Mouse (Mus musculus): ENCODE data around the gene Slf2. TPM values are rescaled to one million over a fixed set of nuclear protein-coding genes. Genes with fewer than 3 reads are reported as not detected.

Slf2 gene
- polyA plus RNA-seq, 1 experiment from 2014 or later, result 54.1 TPM

- Histone ChIP-seq H3K27ac (ENCODE audit: low read depth) (no peak overlapping the region), H3K9ac (ENCODE audit: low read length) (no peak overlapping the region), H3K36me3 (ENCODE audit: control insufficient read depth, insufficient read depth, low read length) (no peaks in the 10 kb centered on the region), H3K9me3 (ENCODE audit: control insufficient read depth, low read length) (no peaks in the 10 kb centered on the region), H3K27me3 (replicated peaks; ENCODE audit: control insufficient read depth, insufficient read depth, low read length) (0 out of 2 replicates have a peak, but pooled peaks cover 11% of the 10 kb centered on the region), H3K4me3 (ENCODE audit: low read depth, low read length) (no peak overlapping the region), H3K4me1 (replicated peaks; ENCODE audit: control insufficient read depth, insufficient read depth, low read length) (peaks cover 30% of the 10 kb centered on the region), H3K4me2 (ENCODE audit: low read length) (no peak overlapping the region)
- DNase-seq (ENCODE audit: low spot score) (peak; percentile 79), ATAC-seq (replicated peaks; ENCODE audit: low FRiP score, low TSS enrichment, low read depth) (peak; percentile 54; the same call in 1 of the 2 replicates)
- 1% methylated on average over 4 of the region's 4 CpGs for WGBS
Measured at GRCm38 (mm10) chr19:44895245-44895644, 35.7 kb upstream of the Slf2 start.

DNA sequence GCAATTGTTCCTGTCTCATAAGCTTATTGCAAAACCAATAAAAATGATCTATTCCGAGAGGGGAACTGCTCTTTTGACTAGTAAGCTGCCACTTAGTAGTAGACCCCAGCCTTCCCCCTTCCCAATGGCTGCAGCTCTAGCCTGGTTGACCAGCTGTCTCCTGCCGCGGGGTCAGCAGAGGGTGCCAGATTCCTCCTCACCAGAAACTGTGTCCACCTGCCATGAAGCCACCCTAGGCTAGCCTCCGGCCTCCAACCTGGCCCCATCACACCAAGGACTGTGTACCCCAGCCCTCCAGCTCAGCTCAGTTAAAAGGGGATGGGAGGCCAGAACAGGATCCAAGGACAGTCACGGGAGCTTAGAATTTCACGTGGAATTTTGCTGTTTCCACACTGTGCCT is 34.5 kb upstream of the Slf2 start:
- H3K4me3 ChIP-seq (ENCODE audit: low read depth, low read length), result no peak overlapping the region
- ATAC-seq (replicated peaks; ENCODE audit: low FRiP score, low TSS enrichment, low read depth) (no peak), DNase-seq (ENCODE audit: low spot score) (no peak)
- H3K4me1 ChIP-seq (replicated peaks; ENCODE audit: control insufficient read depth, insufficient read depth, low read length), result peaks cover 39% of the 10 kb centered on the region
- 0 out of 2 replicates have a peak, but pooled peaks cover 11% of the 10 kb centered on the region for H3K27me3 ChIP-seq (replicated peaks; ENCODE audit: control insufficient read depth, insufficient read depth, low read length)
- 63% methylated on average over 6 of the region's 6 CpGs for WGBS
- no peak overlapping the region for H3K9ac ChIP-seq (ENCODE audit: low read length)
- no peaks in the 10 kb centered on the region for H3K36me3 ChIP-seq (ENCODE audit: control insufficient read depth, insufficient read depth, low read length)
- H3K9me3 ChIP-seq (ENCODE audit: control insufficient read depth, low read length), result no peaks in the 10 kb centered on the region
- no peak overlapping the region for H3K4me2 ChIP-seq (ENCODE audit: low read length)
- no peak overlapping the region for H3K27ac ChIP-seq (ENCODE audit: low read depth)

DNA sequence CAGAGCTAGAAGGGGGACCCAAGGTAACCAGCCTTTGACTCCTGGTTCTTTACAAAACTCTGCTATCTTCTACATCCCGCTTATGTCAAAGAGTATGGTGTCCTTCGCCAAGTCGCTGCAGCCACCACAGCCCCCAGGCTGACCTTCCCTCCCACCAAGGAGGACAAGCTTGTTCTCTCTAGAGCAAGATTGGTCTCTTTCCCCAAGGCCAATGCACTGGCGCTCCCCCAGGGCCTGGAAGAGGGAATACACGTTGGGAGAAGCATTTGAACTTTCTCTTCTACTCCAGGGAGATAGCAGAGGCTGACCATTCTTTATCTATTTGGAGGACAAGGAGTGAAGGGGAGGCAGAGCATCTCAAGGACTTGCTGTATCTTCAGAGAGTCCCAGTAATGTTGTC is 33.4 kb upstream of the Slf2 start:
- Histone ChIP-seq H3K27me3 (replicated peaks; ENCODE audit: control insufficient read depth, insufficient read depth, low read length) (0 out of 2 replicates have a peak, but pooled peaks cover 11% of the 10 kb centered on the region), H3K27ac (ENCODE audit: low read depth) (no peak overlapping the region), H3K9ac (ENCODE audit: low read length) (no peak overlapping the region), H3K4me3 (ENCODE audit: low read depth, low read length) (no peak overlapping the region), H3K4me2 (ENCODE audit: low read length) (no peak overlapping the region), H3K4me1 (replicated peaks; ENCODE audit: control insufficient read depth, insufficient read depth, low read length) (peaks cover 49% of the 10 kb centered on the region), H3K9me3 (ENCODE audit: control insufficient read depth, low read length) (no peaks in the 10 kb centered on the region), H3K36me3 (ENCODE audit: control insufficient read depth, insufficient read depth, low read length) (no peaks in the 10 kb centered on the region)
- DNase-seq (ENCODE audit: low spot score) (no peak), ATAC-seq (replicated peaks; ENCODE audit: low FRiP score, low TSS enrichment, low read depth) (no peak)
- 72% methylated on average over 5 of the region's 5 CpGs for WGBS

DNA sequence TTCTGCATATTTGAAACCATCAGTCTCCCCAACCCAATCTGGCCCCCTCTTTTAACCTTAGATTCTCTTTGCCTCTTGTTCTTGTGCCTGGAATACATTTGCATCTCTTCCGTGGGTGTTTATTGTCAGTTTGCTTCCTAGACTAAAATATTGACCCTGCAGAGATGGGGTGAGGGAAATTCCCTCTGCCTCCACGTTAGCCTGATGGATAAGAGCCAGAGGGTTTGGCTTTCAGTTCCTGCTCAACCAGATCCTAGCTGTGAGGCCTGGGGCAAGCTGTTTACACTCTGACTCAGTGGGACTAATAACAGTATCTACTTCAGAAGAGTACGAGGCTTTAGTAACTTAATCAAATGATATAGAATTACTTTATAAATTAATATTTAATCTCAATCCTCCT is 32.3 kb upstream of the Slf2 start:
- Histone ChIP-seq H3K36me3 (ENCODE audit: control insufficient read depth, insufficient read depth, low read length) (no peaks in the 10 kb centered on the region), H3K27me3 (replicated peaks; ENCODE audit: control insufficient read depth, insufficient read depth, low read length) (0 out of 2 replicates have a peak, but pooled peaks cover 7% of the 10 kb centered on the region), H3K27ac (ENCODE audit: low read depth) (no peak overlapping the region), H3K4me2 (ENCODE audit: low read length) (no peak overlapping the region), H3K4me1 (replicated peaks; ENCODE audit: control insufficient read depth, insufficient read depth, low read length) (peaks cover 42% of the 10 kb centered on the region), H3K4me3 (ENCODE audit: low read depth, low read length) (no peak overlapping the region), H3K9ac (ENCODE audit: low read length) (no peak overlapping the region), H3K9me3 (ENCODE audit: control insufficient read depth, low read length) (no peaks in the 10 kb centered on the region)
- 25% methylated on average over 3 of the region's 3 CpGs for WGBS
- ATAC-seq (replicated peaks; ENCODE audit: low FRiP score, low TSS enrichment, low read depth) (no peak), DNase-seq (ENCODE audit: low spot score) (no peak)

DNA sequence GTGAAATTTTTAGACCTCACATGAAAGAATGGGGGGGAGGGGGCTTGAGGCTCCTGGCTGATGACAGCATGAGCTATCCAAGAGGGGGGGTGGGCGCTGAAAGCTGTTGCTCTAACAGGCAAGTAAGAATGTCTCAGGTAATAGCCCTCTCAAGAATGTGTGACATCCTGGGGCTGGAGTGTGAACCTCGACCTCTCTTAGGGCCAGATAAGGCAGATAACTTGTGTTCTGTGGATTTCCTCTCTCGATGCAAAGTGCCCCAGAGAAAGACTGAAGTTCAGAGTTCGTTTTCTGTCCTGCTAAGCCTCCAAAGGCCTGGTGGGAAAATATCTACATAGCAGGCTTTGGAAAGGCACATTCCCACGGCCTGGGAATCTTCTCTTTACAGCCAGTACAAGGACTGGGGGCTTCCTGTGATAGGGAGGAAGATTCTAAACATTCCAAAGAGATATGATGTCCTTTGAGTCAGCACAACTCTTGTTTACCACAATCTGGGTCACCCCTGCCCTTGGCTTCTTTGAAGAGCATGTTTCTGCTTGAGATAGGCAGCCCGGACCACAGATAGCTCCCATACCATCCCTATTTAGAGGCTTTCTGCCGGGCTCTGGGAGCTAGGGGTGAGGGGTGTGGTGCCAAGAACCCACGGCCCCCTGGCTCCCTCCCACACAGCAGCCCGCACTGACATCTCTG is 31.7 kb upstream of the Slf2 start:
- peaks cover 48% of the 10 kb centered on the region for H3K4me1 ChIP-seq (replicated peaks; ENCODE audit: control insufficient read depth, insufficient read depth, low read length)
- 27% methylated on average over 9 of the region's 9 CpGs for WGBS
- ATAC-seq (replicated peaks; ENCODE audit: low FRiP score, low TSS enrichment, low read depth) (no peak), DNase-seq (ENCODE audit: low spot score) (no peak)
- H3K27ac ChIP-seq (ENCODE audit: low read depth), result peak overlapping the region; percentile 64
- no peak overlapping the region for H3K4me3 ChIP-seq (ENCODE audit: low read depth, low read length)
- no peaks in the 10 kb centered on the region for H3K9me3 ChIP-seq (ENCODE audit: control insufficient read depth, low read length)
- H3K9ac ChIP-seq (ENCODE audit: low read length), result no peak overlapping the region
- H3K27me3 ChIP-seq (replicated peaks; ENCODE audit: control insufficient read depth, insufficient read depth, low read length), result 0 out of 2 replicates have a peak, but pooled peaks cover 7% of the 10 kb centered on the region
- H3K4me2 ChIP-seq (ENCODE audit: low read length), result no peak overlapping the region
- no peaks in the 10 kb centered on the region for H3K36me3 ChIP-seq (ENCODE audit: control insufficient read depth, insufficient read depth, low read length)

DNA sequence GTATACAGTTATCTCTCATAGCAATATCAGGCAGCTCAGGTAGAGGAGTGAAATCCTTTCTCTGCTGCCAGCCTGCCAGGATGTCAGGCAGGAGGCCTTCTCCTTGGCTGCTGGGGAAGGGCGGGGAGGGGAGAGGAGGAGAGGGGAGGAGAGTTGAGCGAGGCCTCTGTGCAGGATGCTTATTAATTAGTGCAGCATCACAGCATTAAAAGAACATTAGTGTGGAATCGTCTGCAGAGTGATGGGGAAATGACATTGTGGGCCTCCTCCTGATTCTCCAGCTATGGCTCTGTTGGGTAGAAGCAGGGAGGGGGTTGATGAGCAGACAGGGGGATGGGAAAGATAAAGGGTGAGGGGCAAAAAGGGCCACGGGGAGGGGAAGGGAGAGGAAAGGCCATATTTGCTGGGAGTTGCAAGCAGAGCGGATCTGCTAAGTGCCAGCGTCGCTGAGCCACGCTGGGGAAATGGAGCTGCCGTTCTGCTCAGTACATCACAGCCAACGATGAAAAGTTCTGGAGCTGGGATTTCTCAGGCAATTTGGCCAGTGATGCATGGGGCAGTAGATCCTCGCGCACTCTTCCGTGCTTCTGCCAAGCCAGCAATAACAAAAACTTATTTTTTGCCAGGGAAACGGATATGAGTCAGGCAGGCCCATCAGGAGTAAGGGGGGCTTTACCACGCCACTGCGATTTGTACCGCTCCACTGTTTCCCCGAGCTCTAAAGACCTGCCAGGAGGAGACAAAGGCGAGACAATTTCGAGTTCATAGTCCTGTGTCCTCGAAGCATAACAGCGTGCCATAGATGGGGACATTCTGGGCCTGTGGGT is 30.8 kb upstream of the Slf2 start:
- Histone ChIP-seq H3K36me3 (ENCODE audit: control insufficient read depth, insufficient read depth, low read length) (no peaks in the 10 kb centered on the region), H3K4me2 (ENCODE audit: low read length) (peak overlapping the region; percentile 7; the same call in 1 of the 2 replicates), H3K27me3 (replicated peaks; ENCODE audit: control insufficient read depth, insufficient read depth, low read length) (0 out of 2 replicates have a peak, but pooled peaks cover 7% of the 10 kb centered on the region), H3K9ac (ENCODE audit: low read length) (no peak overlapping the region), H3K4me3 (ENCODE audit: low read depth, low read length) (no peak overlapping the region), H3K4me1 (replicated peaks; ENCODE audit: control insufficient read depth, insufficient read depth, low read length) (peaks cover 58% of the 10 kb centered on the region), H3K27ac (ENCODE audit: low read depth) (peak overlapping the region; percentile 64), H3K9me3 (ENCODE audit: control insufficient read depth, low read length) (no peaks in the 10 kb centered on the region)
- 22% methylated on average over 22 of the region's 22 CpGs for WGBS
- DNase-seq (ENCODE audit: low spot score), result no peak
- no peak; the same call in 1 of the 2 replicates for ATAC-seq (replicated peaks; ENCODE audit: low FRiP score, low TSS enrichment, low read depth)

DNA sequence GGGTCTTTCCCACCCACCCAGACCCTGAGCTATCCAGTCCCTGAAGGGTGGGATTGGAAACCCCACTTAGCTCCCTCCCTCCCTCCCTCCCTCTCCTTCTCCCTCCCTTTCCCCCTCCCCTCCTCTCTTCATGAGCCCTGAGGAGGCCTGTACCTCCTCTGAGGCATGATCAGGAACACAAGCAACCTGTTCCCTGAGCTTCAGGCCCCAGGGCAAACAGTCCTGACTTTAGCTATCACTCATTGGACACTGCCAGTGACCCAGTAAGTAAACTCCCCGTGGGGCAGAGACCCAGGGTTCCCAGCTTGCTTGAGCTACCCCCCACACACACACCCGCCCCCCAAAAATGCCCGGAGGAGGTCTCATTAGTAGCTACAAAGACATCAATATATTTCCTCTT is 29.9 kb upstream of the Slf2 start:
- Histone ChIP-seq H3K4me1 (replicated peaks; ENCODE audit: control insufficient read depth, insufficient read depth, low read length) (peaks cover 61% of the 10 kb centered on the region), H3K9me3 (ENCODE audit: control insufficient read depth, low read length) (no peaks in the 10 kb centered on the region), H3K4me2 (ENCODE audit: low read length) (no peak overlapping the region), H3K4me3 (ENCODE audit: low read depth, low read length) (no peak overlapping the region), H3K27ac (ENCODE audit: low read depth) (peak overlapping the region; percentile 64; the same call in 1 of the 2 replicates), H3K9ac (ENCODE audit: low read length) (no peak overlapping the region), H3K36me3 (ENCODE audit: control insufficient read depth, insufficient read depth, low read length) (no peaks in the 10 kb centered on the region), H3K27me3 (replicated peaks; ENCODE audit: control insufficient read depth, insufficient read depth, low read length) (0 out of 2 replicates have a peak, but pooled peaks cover under 1% of the 10 kb centered on the region)
- DNase-seq (ENCODE audit: low spot score), result no peak
- WGBS, result 49% methylated on average over 3 of the region's 3 CpGs
- ATAC-seq (replicated peaks; ENCODE audit: low FRiP score, low TSS enrichment, low read depth), result no peak

DNA sequence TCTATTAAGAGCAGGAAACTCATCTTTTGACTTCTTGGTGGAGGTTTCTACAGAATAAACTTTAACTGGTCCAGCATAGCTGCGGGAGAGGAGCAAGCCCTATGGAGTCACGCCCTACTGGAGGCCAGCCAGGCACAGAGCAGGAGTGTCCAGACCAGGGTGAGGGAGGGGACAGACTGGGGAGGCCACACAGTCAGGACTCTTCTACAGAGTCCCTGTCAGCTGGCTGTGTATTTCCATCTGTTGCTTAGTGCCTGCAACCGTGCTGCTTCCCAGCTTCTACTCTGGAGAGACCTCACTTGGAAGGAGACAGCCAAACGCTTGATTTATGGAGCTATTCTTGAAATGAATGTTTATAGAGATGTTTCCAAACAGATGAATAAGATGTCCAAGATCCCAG is 28.6 kb upstream of the Slf2 start:
- Histone ChIP-seq H3K9ac (ENCODE audit: low read length) (no peak overlapping the region), H3K4me3 (ENCODE audit: low read depth, low read length) (no peak overlapping the region), H3K4me2 (ENCODE audit: low read length) (no peak overlapping the region), H3K27me3 (replicated peaks; ENCODE audit: control insufficient read depth, insufficient read depth, low read length) (no peaks in the 10 kb centered on the region), H3K4me1 (replicated peaks; ENCODE audit: control insufficient read depth, insufficient read depth, low read length) (peaks cover 71% of the 10 kb centered on the region), H3K9me3 (ENCODE audit: control insufficient read depth, low read length) (no peaks in the 10 kb centered on the region), H3K36me3 (ENCODE audit: control insufficient read depth, insufficient read depth, low read length) (no peaks in the 10 kb centered on the region), H3K27ac (ENCODE audit: low read depth) (peak overlapping the region; percentile 65; the same call in 1 of the 2 replicates)
- 43% methylated on average over 4 of the region's 4 CpGs for WGBS
- DNase-seq (ENCODE audit: low spot score), result no peak
- peak; percentile 63 for ATAC-seq (replicated peaks; ENCODE audit: low FRiP score, low TSS enrichment, low read depth)
